Mouse (Mus musculus): ENCODE measurements around the gene Tktl2. TPM values are rescaled to one million over a fixed set of nuclear protein-coding genes. Genes with fewer than 3 reads are reported as not detected.

Tktl2 gene
- total RNA-seq (2021): not detected
- long read RNA-seq, experiment 1: 0 reads
- long read RNA-seq, experiment 2: 0 reads

GRCm38 (mm10) chr8:66511537-66511936 is at the start of gene Tktl2:
TSS of gene Tktl2 (plus strand) at chr8:66511756.
- no peak for DNase-seq
- intact Hi-C loops (cut with DNase I): no loop called here

- no peak for DNase-seq
- intact Hi-C loops (cut with DNase I): no loop called here
Observed at GRCm38 (mm10) chr8:66469821-66470220, 41.7 kb upstream of the Tktl2 start.

GRCm38 (mm10) chr8:66476880-66477279 is 34.7 kb upstream of the Tktl2 start:
- intact Hi-C loops (cut with DNase I): no loop called here

GRCm38 (mm10) chr8:66486084-66486763 is 25.3 kb upstream of the Tktl2 start, which contains the start of gene Tma16:
TSS of gene Tma16 (minus strand) at chr8:66486530.
- peak; percentile 74 to 84 for DNase-seq
- intact Hi-C loops (cut with DNase I): no loop called here

More at GRCm38 (mm10) chr8:66476880-66477279, 34.7 kb upstream of the Tktl2 start:
- DNase-seq: no peak

GRCm38 (mm10) chr8:66488556-66488955 is 23.0 kb upstream of the Tktl2 start:
- intact Hi-C loops (cut with DNase I): no loop called here
- DNase-seq: no peak

GRCm38 (mm10) chr8:66490624-66491023 is 20.9 kb upstream of the Tktl2 start:
- DNase-seq: no peak
- intact Hi-C loops (cut with DNase I): no loop called here

GRCm38 (mm10) chr8:66494496-66494895 is 17.1 kb upstream of the Tktl2 start:
- intact Hi-C loops (cut with DNase I): no loop called here
- peak; percentile 2 to 8 for DNase-seq

GRCm38 (mm10) chr8:66495726-66496125 is 15.8 kb upstream of the Tktl2 start:
- intact Hi-C loops (cut with DNase I): loop anchor here (5.0 kb wide), 1 partner anchor 912 kb away; no protein-coding TSS in a partner anchor
- peak; percentile 73 to 82 for DNase-seq

GRCm38 (mm10) chr8:66496998-66497577 is 14.5 kb upstream of the Tktl2 start:
- intact Hi-C loops (cut with DNase I): loop anchor here (1.0 to 5.0 kb wide), 2 partner anchors 49 to 910 kb away; no protein-coding TSS in a partner anchor
- DNase-seq: peak in 1 of 2 experiments; percentile 19

- no peak for DNase-seq
- intact Hi-C loops (cut with DNase I): no loop called here
Observed at GRCm38 (mm10) chr8:66503381-66503780, 8.2 kb upstream of the Tktl2 start.

GRCm38 (mm10) chr8:66519149-66519548 is 7.6 kb downstream of the Tktl2 start:
- intact Hi-C loops (cut with DNase I): no loop called here
- no peak for DNase-seq

GRCm38 (mm10) chr8:66520576-66520975 is 9.0 kb downstream of the Tktl2 start:
- intact Hi-C loops (cut with DNase I): no loop called here

GRCm38 (mm10) chr8:66550092-66550491 is 38.5 kb downstream of the Tktl2 start:
- no peak for DNase-seq
- intact Hi-C loops (cut with DNase I): no loop called here

More at GRCm38 (mm10) chr8:66520576-66520975, 9.0 kb downstream of the Tktl2 start:
- no peak for DNase-seq

Other genes with a start within 250 kb of the Tktl2 start
- gene Tma16, start 25.2 kb upstream of the Tktl2 start, total RNA-seq (2021): 1 to 10 TPM; 3.8 to 4.0 TPM
- not detected for gene Npy5r, start 176.4 kb downstream of the Tktl2 start, total RNA-seq (2021)
- gene Npy1r, start 185.4 kb downstream of the Tktl2 start, total RNA-seq (2021): 1 to 10 TPM; 1.2 to 1.4 TPM

All from heart, postnatal 14 days (tissue).